Mouse (Mus musculus) MEL (cell line): ENCODE results near the gene Mov10l1. TPM values are rescaled to one million over a fixed set of nuclear protein-coding genes. Genes with fewer than 3 reads are reported as not detected.

Experiments
- DNase-seq: peaks from one replicate; pipeline ENCODE4 v3.0.0; 2011; ENCODE audit warnings: low read depth, low spot score
- H3K27ac ChIP-seq: 2 replicates; pipeline ENCODE4 v1.5.1; 2012; ENCODE audit warnings: low read depth, mild to moderate bottlenecking, control low read depth, low read length, moderate library complexity; ENCODE audit not compliant: control insufficient read depth
- H3K27me3 ChIP-seq, 2 experiments: fragments of 150-350 bp in 1 of 2; sonication (generic) in 1 of 2; 2 replicates each; pipeline ENCODE4 v1.6.1; 2012; ENCODE audit warnings: low read length in 2 of 2, mild to moderate bottlenecking in 2 of 2, improper control_type of control experiment in 1 of 2, moderate library complexity in 1 of 2; ENCODE audit not compliant: insufficient read depth in 2 of 2, control insufficient read depth in 1 of 2
- H3K36me3 ChIP-seq, 2 experiments: 2 replicates each; pipeline ENCODE4 v1.6.1; 2012 to 2014; ENCODE audit warnings: low read length in 2 of 2, improper control_type of control experiment in 1 of 2, inconsistent platforms in 1 of 2, mild to moderate bottlenecking in 1 of 2; ENCODE audit not compliant: insufficient read depth in 2 of 2, control insufficient read depth in 1 of 2
- H3K4me1 ChIP-seq, 2 experiments: fragments of 150-350 bp in 1 of 2; sonication (generic) in 1 of 2; 2 replicates each; pipeline ENCODE4 v1.6.1; 2012; ENCODE audit warnings: low read length in 2 of 2, improper control_type of control experiment in 1 of 2, mild to moderate bottlenecking in 1 of 2; ENCODE audit not compliant: insufficient read depth in 2 of 2, control insufficient read depth in 1 of 2
- H3K4me3 ChIP-seq, 2 experiments: fragments of 150-350 bp in 1 of 2; sonication (generic) in 1 of 2; 2 replicates each; pipeline ENCODE4 v1.5.1; 2012; ENCODE audit warnings: low read depth in 2 of 2, low read length in 2 of 2, mild to moderate bottlenecking in 2 of 2, moderate library complexity in 2 of 2, control low read depth in 1 of 2, improper control_type of control experiment in 1 of 2; ENCODE audit not compliant: control insufficient read depth in 1 of 2, insufficient read depth in 1 of 2
- H3K79me2 ChIP-seq: 2 replicates; pipeline ENCODE4 v1.6.1; 2012; ENCODE audit warnings: mild to moderate bottlenecking, low read length, moderate library complexity; ENCODE audit not compliant: control insufficient read depth, poor library complexity, insufficient read depth
- H3K9ac ChIP-seq: 2 replicates; pipeline ENCODE4 v1.6.1; 2012; ENCODE audit warnings: low read depth, mild to moderate bottlenecking, control low read depth, low read length, moderate library complexity; ENCODE audit not compliant: control insufficient read depth, poor library complexity, severe bottlenecking
- H3K9me3 ChIP-seq: fragments of 150-350 bp; sonication (generic); replicated peaks from 2 replicates; pipeline ENCODE4 v1.6.1; 2012; ENCODE audit warnings: mild to moderate bottlenecking, low read length, improper control_type of control experiment, moderate library complexity; ENCODE audit not compliant: insufficient read depth
- BHLHE40 ChIP-seq: IDR thresholded peaks from 2 replicates; pipeline ENCODE4 v1.6.1; 2012; ENCODE audit warnings: low read depth, mild to moderate bottlenecking, inconsistent platforms, low read length, improper control_type of control experiment, borderline replicate concordance
- CHD1 ChIP-seq: IDR thresholded peaks from 2 replicates; pipeline ENCODE4 v1.6.1; 2012; ENCODE audit warnings: low read depth, mild to moderate bottlenecking, inconsistent platforms, low read length, improper control_type of control experiment
- CHD2 ChIP-seq: IDR thresholded peaks from 2 replicates; pipeline ENCODE4 v1.6.1; 2011; ENCODE audit warnings: low read length, improper control_type of control experiment
- E2F4 ChIP-seq: IDR thresholded peaks from 2 replicates; pipeline ENCODE4 v1.6.1; 2011; ENCODE audit warnings: low read depth, low read length, improper control_type of control experiment, borderline replicate concordance
- EP300 ChIP-seq, 2 experiments: IDR thresholded peaks; 2 replicates each; pipeline ENCODE4 v1.6.1; 2011; ENCODE audit warnings: improper control_type of control experiment in 2 of 2, low read length in 2 of 2, low read depth in 1 of 2, mild to moderate bottlenecking in 1 of 2
- JUND ChIP-seq: IDR thresholded peaks from 2 replicates; pipeline ENCODE4 v1.6.1; 2011; ENCODE audit warnings: low read depth, mild to moderate bottlenecking, improper control_type of control experiment, low read length
- MAX ChIP-seq: IDR thresholded peaks from 2 replicates; pipeline ENCODE4 v1.6.1; 2011; ENCODE audit warnings: low read length, improper control_type of control experiment
- MEF2A ChIP-seq: IDR thresholded peaks from 2 replicates; pipeline ENCODE4 v1.6.1; 2014; ENCODE audit warnings: low read depth, mild to moderate bottlenecking, inconsistent platforms, low read length, improper control_type of control experiment; ENCODE audit not compliant: poor library complexity, insufficient replicate concordance, severe bottlenecking; ENCODE audit errors: extremely low read depth
- MXI1 ChIP-seq: IDR thresholded peaks from 2 replicates; pipeline ENCODE4 v1.6.1; 2011; ENCODE audit warnings: mild to moderate bottlenecking, low read depth, low read length, improper control_type of control experiment
- MYC ChIP-seq: IDR thresholded peaks from 2 replicates; pipeline ENCODE4 v1.6.1; 2011; ENCODE audit warnings: low read depth, mild to moderate bottlenecking, low read length, improper control_type of control experiment, moderate library complexity
- NELFE ChIP-seq: IDR thresholded peaks from 2 replicates; pipeline ENCODE4 v1.6.1; 2011; ENCODE audit warnings: low read depth, low read length, improper control_type of control experiment
- POLR2AphosphoS2 ChIP-seq: IDR thresholded peaks from 2 replicates; pipeline ENCODE4 v1.6.1; 2011; ENCODE audit warnings: low read length, improper control_type of control experiment
- SIN3A ChIP-seq: IDR thresholded peaks from 2 replicates; pipeline ENCODE4 v1.6.1; 2012; ENCODE audit warnings: low read length, improper control_type of control experiment, inconsistent platforms
- SMC3 ChIP-seq: IDR thresholded peaks from 2 replicates; pipeline ENCODE4 v1.6.1; 2011; ENCODE audit warnings: low read depth, low read length, improper control_type of control experiment
- TCF12 ChIP-seq: IDR thresholded peaks from 2 replicates; pipeline ENCODE4 v1.6.1; 2014; ENCODE audit warnings: low read depth, mild to moderate bottlenecking, inconsistent platforms, low read length, improper control_type of control experiment, moderate library complexity
- UBTF ChIP-seq: IDR thresholded peaks from 2 replicates; pipeline ENCODE4 v1.6.1; 2012; ENCODE audit warnings: low read depth, mild to moderate bottlenecking, inconsistent platforms, low read length, improper control_type of control experiment, moderate library complexity, borderline replicate concordance; ENCODE audit not compliant: insufficient read depth
- USF1 ChIP-seq: IDR thresholded peaks from 2 replicates; pipeline ENCODE4 v1.6.1; 2014; ENCODE audit warnings: low read depth, mild to moderate bottlenecking, inconsistent platforms, low read length, improper control_type of control experiment, moderate library complexity
- USF2 ChIP-seq, 2 experiments: IDR thresholded peaks; 2 replicates each; pipeline ENCODE4 v1.6.1; 2011 to 2012; ENCODE audit warnings: improper control_type of control experiment in 2 of 2, low read length in 2 of 2, borderline replicate concordance in 1 of 2, inconsistent platforms in 1 of 2, low read depth in 1 of 2, mild to moderate bottlenecking in 1 of 2; ENCODE audit not compliant: insufficient read depth in 1 of 2
- ZC3H11A ChIP-seq: IDR thresholded peaks from 2 replicates; pipeline ENCODE4 v1.6.1; 2012; ENCODE audit warnings: low read depth, mild to moderate bottlenecking, inconsistent platforms, low read length, improper control_type of control experiment
- ZKSCAN1 ChIP-seq: IDR thresholded peaks from 2 replicates; pipeline ENCODE4 v1.6.1; 2012; ENCODE audit warnings: low read depth, mild to moderate bottlenecking, inconsistent platforms, low read length, improper control_type of control experiment, moderate library complexity
- ZMIZ1 ChIP-seq: IDR thresholded peaks from 2 replicates; pipeline ENCODE4 v1.6.1; 2012; ENCODE audit warnings: low read depth, mild to moderate bottlenecking, inconsistent platforms, low read length, improper control_type of control experiment, moderate library complexity
- polyA plus RNA-seq, 2 experiments: library from polyadenylated mRNA; stranded (reverse) in 1 of 2; unstranded in 1 of 2; fragments of >175 nt in 1 of 2; fragments of >200 nt in 1 of 2; gene quantifications; 2 replicates each; pipeline versions ENCODE4 v1.2.1 to v1.2.4; 2012; ENCODE audit warnings: low replicate concordance in 2 of 2, low read depth in 1 of 2; ENCODE audit not compliant: insufficient read length in 2 of 2, insufficient read depth in 1 of 2, missing spikeins in 1 of 2
- total RNA-seq: library from RNA; depleted of rRNA; stranded (reverse); fragments of 300-350 nt; gene quantifications from 2 replicates; pipeline ENCODE4 v1.2.3, GENCODE M21; 2012

The Mov10l1 gene
- total and polyA plus RNA-seq, 3 experiments, result not detected

- H3K36me3 ChIP-seq, result no peaks in the 10 kb centered on the region
- TF ChIP-seq E2F4, result no peak
- no peak for TF ChIP-seq MEF2A
- TF ChIP-seq MAX, result no peak
- no peak for TF ChIP-seq JUND
- no peak for TF ChIP-seq CHD1
- TF ChIP-seq UBTF, result no peak
- TF ChIP-seq ZC3H11A, result no peak
- TF ChIP-seq EP300 (IDR thresholded peaks at IDR 0.05; ENCODE audit: low read depth in 1 of 2, low read length in 2 of 2), result no peak
- no peak for TF ChIP-seq BHLHE40
- TF ChIP-seq POLR2AphosphoS2, result no peak
- no peak for TF ChIP-seq TCF12
- no peak for TF ChIP-seq SMC3
- TF ChIP-seq USF1, result no peak
- TF ChIP-seq SIN3A, result no peak
- no peak for TF ChIP-seq USF2 (IDR thresholded peaks at IDR 0.05; ENCODE audit: borderline replicate concordance in 1 of 2, insufficient read depth in 1 of 2, low read depth in 1 of 2, low read length in 2 of 2)
- TF ChIP-seq MYC, result no peak
- TF ChIP-seq CHD2, result no peak
- TF ChIP-seq ZKSCAN1, result no peak
- no peak overlapping the region for H3K9ac ChIP-seq
- no peak for DNase-seq
- H3K27me3 ChIP-seq, result peaks cover 1 to 5% of the 10 kb centered on the region in 2 experiments
- no peaks in the 10 kb centered on the region for H3K79me2 ChIP-seq
- no peak overlapping the region for H3K27ac ChIP-seq
- no peaks in the 10 kb centered on the region for H3K9me3 ChIP-seq
- H3K4me1 ChIP-seq, result no peaks in the 10 kb centered on the region
- no peak overlapping the region for H3K4me3 ChIP-seq
Observed at GRCm38 (mm10) chr15:89046356-89046755, 63.6 kb downstream of the Mov10l1 start.

DNA sequence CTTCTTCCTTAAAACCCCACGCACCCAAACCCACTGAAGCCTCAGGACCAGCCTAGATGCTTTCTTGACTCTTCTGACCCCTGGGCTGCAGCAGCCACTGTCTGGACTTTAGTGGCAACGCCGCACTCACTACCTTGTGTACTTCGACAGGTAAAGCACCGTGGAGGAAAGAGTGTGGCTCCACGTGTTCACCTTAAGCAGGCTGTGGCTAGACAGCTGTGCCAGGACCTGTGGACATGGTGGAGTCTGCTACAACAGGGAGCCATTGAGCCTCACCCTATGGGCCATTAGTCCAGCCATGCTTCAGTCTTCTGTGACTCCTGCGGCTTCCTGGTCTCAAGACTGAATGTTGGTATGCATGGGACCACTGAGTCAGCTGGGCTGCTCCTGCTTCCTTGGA is 72.0 kb downstream of the Mov10l1 start:
- Histone ChIP-seq H3K36me3 (no peaks in the 10 kb centered on the region), H3K27ac (no peak overlapping the region), H3K4me3 (no peak overlapping the region), H3K27me3 (peaks cover 5 to 16% of the 10 kb centered on the region in 2 experiments), H3K79me2 (no peaks in the 10 kb centered on the region), H3K4me1 (no peaks in the 10 kb centered on the region), H3K9me3 (no peaks in the 10 kb centered on the region), H3K9ac (no peak overlapping the region)
- TF ChIP-seq MYC (no peak), USF2 (IDR thresholded peaks at IDR 0.05; ENCODE audit: borderline replicate concordance in 1 of 2, insufficient read depth in 1 of 2, low read depth in 1 of 2, low read length in 2 of 2) (no peak), NELFE (no peak), EP300 (IDR thresholded peaks at IDR 0.05; ENCODE audit: low read depth in 1 of 2, low read length in 2 of 2) (no peak), ZC3H11A (no peak), MXI1 (no peak), UBTF (no peak), BHLHE40 (no peak), ZMIZ1 (no peak)
- DNase-seq, result no peak
